In genomic region chr19:27905976-27906375, GRCm38 (mm10) we compare ENCODE assay signal across 21 mouse cellular contexts.
DNase-seq lines count a peak whose midpoint lies in the region; ATAC-seq and TF ChIP-seq lines count a peak whose summit lies in the region.
"Had no signal": no experiment of that assay in that cellular context is flagged by ENCODE, and none has a peak within 500 bp of the region (broad histone marks: within the 10 kb centered on the region; RNA-seq: fewer than 3 reads in every experiment).

No protein-coding gene starts in this region.

- no peak overlapping the region for H3K9ac ChIP-seq in stomach, embryonic 15.5 days
- H3K9ac ChIP-seq in stomach, postnatal 0 days (ENCODE audit: low read length), result no peak overlapping the region
- peak overlapping the region; percentile 37; the same call in 1 of the 2 replicates for H3K9ac ChIP-seq in liver, embryonic 15.5 days
- H3K9ac ChIP-seq: forebrain, embryonic 15.5 days; heart, embryonic 12.5 days; hindbrain, embryonic 14.5 days; intestine, embryonic 15.5 days; kidney, embryonic 15.5 days; limb, embryonic 12.5 days; lung, embryonic 15.5 days had no signal

- H3K9me3 ChIP-seq in stomach, embryonic 15.5 days, result no peaks in the 10 kb centered on the region
- H3K9me3 ChIP-seq in stomach, postnatal 0 days (ENCODE audit: control insufficient read depth, low read length), result no peaks in the 10 kb centered on the region
- no peaks in the 10 kb centered on the region for H3K9me3 ChIP-seq in liver, embryonic 15.5 days (replicated peaks)
- H3K9me3 ChIP-seq: forebrain, embryonic 15.5 days; heart, embryonic 12.5 days; intestine, embryonic 15.5 days; kidney, embryonic 15.5 days; limb, embryonic 12.5 days; lung, embryonic 15.5 days; megakaryocyte, embryonic 14.5 days had no signal

- H3K36me3 ChIP-seq in stomach, embryonic 15.5 days, result no peaks in the 10 kb centered on the region
- H3K36me3 ChIP-seq in stomach, postnatal 0 days (ENCODE audit: control insufficient read depth, insufficient read depth, low read length), result no peaks in the 10 kb centered on the region
- H3K36me3 ChIP-seq in liver, embryonic 15.5 days (replicated peaks), result no peaks in the 10 kb centered on the region
- H3K36me3 ChIP-seq: forebrain, embryonic 15.5 days; heart, embryonic 12.5 days; intestine, embryonic 15.5 days; kidney, embryonic 15.5 days; limb, embryonic 12.5 days; lung, embryonic 15.5 days had no signal

- TF ChIP-seq EP300 in stomach, postnatal 0 days (optimal IDR thresholded peaks at IDR 0.05), result no peak

- WGBS in stomach, embryonic 15.5 days, result 89% methylated on average over 9 of the region's 9 CpGs
- 92% methylated on average over 9 of the region's 9 CpGs for WGBS in stomach, postnatal 0 days
- 15% methylated on average over 9 of the region's 9 CpGs for WGBS in liver, embryonic 15.5 days (ENCODE audit: insufficient replicate concordance)

- 0 out of 2 replicates have a peak, but pooled peaks cover 3% of the 10 kb centered on the region for H3K4me1 ChIP-seq in stomach, embryonic 15.5 days
- H3K4me1 ChIP-seq in stomach, postnatal 0 days (replicated peaks; ENCODE audit: control insufficient read depth, insufficient read depth), result no peaks in the 10 kb centered on the region
- peaks cover 34% of the 10 kb centered on the region for H3K4me1 ChIP-seq in liver, embryonic 15.5 days (replicated peaks)
- H3K4me1 ChIP-seq: intestine, embryonic 15.5 days; lung, embryonic 15.5 days had no signal

- no peak for DNase-seq in stomach, postnatal 0 days (ENCODE audit: low spot score)
- DNase-seq in adrenal gland, adult (ENCODE audit: inconsistent age in 2 of 2, low spot score in 1 of 2), result no peak
- no peak for DNase-seq in yolk sac, embryonic 10.5 days (ENCODE audit: low spot score)
- DNase-seq in urinary bladder, postnatal 36 days (ENCODE audit: low spot score in 2 of 2), result no peak
- DNase-seq: adrenal gland, adult 2 months; B cell, adult 2 months; cerebellum, adult 9-10 months; gastrocnemius, postnatal 36 days; thymus, postnatal 25 days had no signal

- TF ChIP-seq CTCF in stomach, postnatal 0 days (IDR thresholded peaks at IDR 0.05; ENCODE audit: low read depth), result no peak

- H3K4me2 ChIP-seq in stomach, embryonic 15.5 days, result no peak overlapping the region
- no peak overlapping the region for H3K4me2 ChIP-seq in stomach, postnatal 0 days (replicated peaks; ENCODE audit: low read depth)
- peak overlapping the region; percentile 71 for H3K4me2 ChIP-seq in liver, embryonic 15.5 days
- H3K4me2 ChIP-seq: forebrain, embryonic 15.5 days; heart, embryonic 12.5 days; hindbrain, embryonic 14.5 days; intestine, embryonic 15.5 days; kidney, embryonic 15.5 days; limb, embryonic 12.5 days; lung, embryonic 15.5 days had no signal

- H3K27ac ChIP-seq in stomach, embryonic 15.5 days, result no peak overlapping the region
- H3K27ac ChIP-seq in stomach, postnatal 0 days (replicated peaks), result no peak overlapping the region
- peak overlapping the region; percentile 82 for H3K27ac ChIP-seq in liver, embryonic 15.5 days (replicated peaks)
- H3K27ac ChIP-seq: forebrain, embryonic 15.5 days; hindbrain, embryonic 14.5 days; intestine, embryonic 15.5 days; kidney, embryonic 15.5 days; left cerebral cortex, adult 2 months; limb, embryonic 12.5 days; lung, embryonic 15.5 days had no signal

- H3K4me3 ChIP-seq in stomach, embryonic 15.5 days (replicated peaks), result no peak overlapping the region
- no peak overlapping the region for H3K4me3 ChIP-seq in stomach, postnatal 0 days (ENCODE audit: low read depth, low read length)
- H3K4me3 ChIP-seq in liver, embryonic 15.5 days (replicated peaks), result peak overlapping the region; percentile 52
- H3K4me3 ChIP-seq: forebrain, embryonic 15.5 days; heart, embryonic 12.5 days; intestine, embryonic 15.5 days; kidney, embryonic 15.5 days; left cerebral cortex, adult 2 months; limb, embryonic 12.5 days; lung, embryonic 15.5 days; megakaryocyte, embryonic 14.5 days had no signal

- H3K27me3 ChIP-seq in stomach, embryonic 15.5 days (replicated peaks), result no peaks in the 10 kb centered on the region
- H3K27me3 ChIP-seq in stomach, postnatal 0 days (ENCODE audit: control insufficient read depth, insufficient read depth, low read length), result no peaks in the 10 kb centered on the region
- no peaks in the 10 kb centered on the region for H3K27me3 ChIP-seq in liver, embryonic 15.5 days
- H3K27me3 ChIP-seq: forebrain, embryonic 15.5 days; heart, embryonic 12.5 days; intestine, embryonic 15.5 days; kidney, embryonic 15.5 days; limb, embryonic 12.5 days; lung, embryonic 15.5 days; megakaryocyte, embryonic 14.5 days had no signal

- ATAC-seq in stomach, embryonic 15.5 days (ENCODE audit: insufficient read depth, low FRiP score, low read depth), result peak; percentile 53; the same call in 1 of the 2 replicates
- ATAC-seq in stomach, postnatal 0 days (ENCODE audit: low FRiP score, low TSS enrichment), result no peak
- peak; percentile 69 for ATAC-seq in erythroblast, adult 5-6 weeks (replicated peaks; ENCODE audit: low FRiP score, poor library complexity, severe bottlenecking)
- peak; percentile 85 for ATAC-seq in liver, embryonic 15.5 days (ENCODE audit: insufficient read depth)
- ATAC-seq: forebrain, embryonic 15.5 days; intestine, embryonic 15.5 days had no signal
